8 mouse cellular contexts compared by ENCODE assay signal in the genomic region with DNA sequence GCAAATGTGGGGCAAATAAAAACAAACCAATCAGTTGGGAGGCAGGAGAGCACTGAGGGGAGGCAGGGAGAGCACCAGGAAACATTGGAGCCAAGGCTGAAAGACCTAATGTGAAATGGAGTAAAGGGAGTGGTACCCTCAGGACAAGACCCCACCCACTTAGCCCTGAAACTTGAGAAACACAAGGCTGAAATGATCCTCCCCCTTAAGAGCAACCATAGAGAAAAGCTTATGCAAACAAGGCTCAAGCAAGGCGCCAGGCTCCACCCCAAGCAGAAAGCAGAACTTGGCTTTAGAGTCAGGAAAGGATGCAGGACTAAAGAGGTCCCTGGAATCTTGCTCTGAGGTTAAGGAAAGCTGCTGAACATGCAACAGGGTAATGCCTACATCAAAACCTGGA.
DNase-seq lines count a peak whose midpoint lies in the region; ATAC-seq lines count a peak whose summit lies in the region.

No protein-coding gene starts in this region.

- no peak overlapping the region for H3K9ac ChIP-seq in intestine, embryonic 15.5 days
- no peak overlapping the region for H3K9ac ChIP-seq in lung, embryonic 16.5 days (ENCODE audit: low read length)

- no peak overlapping the region for H3K4me3 ChIP-seq in intestine, embryonic 15.5 days (replicated peaks)
- no peak overlapping the region for H3K4me3 ChIP-seq in lung, embryonic 16.5 days (ENCODE audit: low read length)

- 39% methylated on average over 1 of the region's 1 CpGs for WGBS in intestine, embryonic 15.5 days
- 24% methylated on average over 1 of the region's 1 CpGs for WGBS in lung, embryonic 16.5 days

- no peaks in the 10 kb centered on the region for H3K27me3 ChIP-seq in intestine, embryonic 15.5 days (replicated peaks)
- H3K27me3 ChIP-seq in lung, embryonic 16.5 days (ENCODE audit: control insufficient read depth, insufficient read depth, low read depth, low read length) = no peaks in the 10 kb centered on the region

- no peak overlapping the region for H3K4me2 ChIP-seq in intestine, embryonic 15.5 days (replicated peaks)
- H3K4me2 ChIP-seq in lung, embryonic 16.5 days (ENCODE audit: low read depth, low read length) = no peak overlapping the region

- peak; percentile 7 for DNase-seq in gastrocnemius, adult 18-20 months (ENCODE audit: low spot score)
- no peak for DNase-seq in gastrocnemius, postnatal 14 days
- peak; percentile 77 for DNase-seq in embryo, embryonic 10.5 days (ENCODE audit: low spot score)
- no peak for DNase-seq in frontal cortex, postnatal 14 days (ENCODE audit: low spot score in 2 of 2)
- no peak for DNase-seq in cerebellum, adult 11-12 months

- no peak overlapping the region for H3K27ac ChIP-seq in intestine, embryonic 15.5 days
- H3K27ac ChIP-seq in lung, embryonic 16.5 days (ENCODE audit: low read length) = peak overlapping the region; percentile 31; the same call in 1 of the 2 replicates

- H3K4me1 ChIP-seq in intestine, embryonic 15.5 days (replicated peaks) = no peaks in the 10 kb centered on the region
- peaks cover 3% of the 10 kb centered on the region; the same call in 1 of the 2 replicates for H3K4me1 ChIP-seq in lung, embryonic 16.5 days (replicated peaks; ENCODE audit: control insufficient read depth, insufficient read depth, low read length)

- H3K36me3 ChIP-seq in intestine, embryonic 15.5 days = no peaks in the 10 kb centered on the region
- no peaks in the 10 kb centered on the region for H3K36me3 ChIP-seq in lung, embryonic 16.5 days (ENCODE audit: control insufficient read depth, insufficient read depth, low read length)

- H3K9me3 ChIP-seq in intestine, embryonic 15.5 days = no peaks in the 10 kb centered on the region
- peaks cover 2% of the 10 kb centered on the region for H3K9me3 ChIP-seq in lung, embryonic 16.5 days (ENCODE audit: control insufficient read depth, low read length)

- intact Hi-C loops in gastrocnemius, postnatal 14 days (cut with DNase I; ENCODE audit: low total_unique reads) = no loop called here

- ATAC-seq in intestine, embryonic 15.5 days = peak; percentile 90
- peak; percentile 90 for ATAC-seq in lung, embryonic 16.5 days (ENCODE audit: low read depth)
- no peak for ATAC-seq in activated CD4-positive, CD25-positive, alpha-beta regulatory T cell, adult 4 months

Comparison
In these comparisons a context has a peak if more than half of its experiments do, and no peak if none do; other contexts are left out.
1. DNase-seq: peak in gastrocnemius, adult 18-20 months (single experiment) and embryo, embryonic 10.5 days (single experiment); none in gastrocnemius, postnatal 14 days (single experiment), frontal cortex, postnatal 14 days (0 of 2) and cerebellum, adult 11-12 months (single experiment).